Mouse (Mus musculus) ES-E14 (cell line): ENCODE results near the gene Bcl9l. TPM values are rescaled to one million over a fixed set of nuclear protein-coding genes. Genes with fewer than 3 reads are reported as not detected.

Experiments used
- DNase-seq: peaks from one replicate; pipeline ENCODE4 v3.0.0-alpha.2; 2013; ENCODE audit warnings: low read depth, low spot score
- H3K27ac ChIP-seq: 2 replicates; pipeline ENCODE4 v1.5.1; 2012; ENCODE audit warnings: low read depth, mild to moderate bottlenecking, low read length, moderate library complexity, mixed read lengths; ENCODE audit not compliant: poor library complexity, insufficient read depth, severe bottlenecking
- H3K36me3 ChIP-seq: 2 replicates; pipeline ENCODE4 v1.6.1; 2012; ENCODE audit warnings: mild to moderate bottlenecking, low read length, moderate library complexity, mixed read lengths; ENCODE audit not compliant: control insufficient read depth, poor library complexity, insufficient read depth, severe bottlenecking
- H3K4me1 ChIP-seq, 2 experiments: fragments of 150-350 bp in 1 of 2; sonication (generic) in 1 of 2; 2 replicates each; pipeline ENCODE4 v1.6.1; 2012; ENCODE audit warnings: low read length in 2 of 2, mild to moderate bottlenecking in 1 of 2, mixed read lengths in 1 of 2; ENCODE audit not compliant: control insufficient read depth in 2 of 2, insufficient read depth in 2 of 2, poor library complexity in 1 of 2
- H3K4me3 ChIP-seq, 2 experiments: fragments of 150-350 bp in 1 of 2; sonication (generic) in 1 of 2; 2 replicates each; pipeline ENCODE4 v1.5.1; 2012; ENCODE audit warnings: low read length in 2 of 2, low read depth in 1 of 2, mild to moderate bottlenecking in 1 of 2, mixed read lengths in 1 of 2; ENCODE audit not compliant: insufficient read depth in 1 of 2, poor library complexity in 1 of 2, severe bottlenecking in 1 of 2
- H3K9ac ChIP-seq: 2 replicates; pipeline ENCODE4 v1.6.1; 2012; ENCODE audit warnings: low read depth, mild to moderate bottlenecking, low read length, mixed read lengths; ENCODE audit not compliant: poor library complexity, insufficient read depth, severe bottlenecking
- H3K9me3 ChIP-seq: fragments of 150-350 bp; sonication (generic); 2 replicates; pipeline ENCODE4 v1.6.1; 2012; ENCODE audit warnings: low read depth, mild to moderate bottlenecking, low read length; ENCODE audit not compliant: control insufficient read depth, insufficient read depth
- CHD2 ChIP-seq: IDR thresholded peaks from 2 replicates; pipeline ENCODE4 v1.6.1; 2014; ENCODE audit warnings: mild to moderate bottlenecking, low read depth, low read length, inconsistent platforms
- HCFC1 ChIP-seq: IDR thresholded peaks from 2 replicates; pipeline ENCODE4 v1.6.1; 2012; ENCODE audit warnings: low read length, inconsistent platforms, borderline replicate concordance; ENCODE audit not compliant: insufficient read depth
- MAFK ChIP-seq: IDR thresholded peaks from 2 replicates; pipeline ENCODE4 v1.6.1; 2014; ENCODE audit warnings: mild to moderate bottlenecking, low read depth, low read length, inconsistent platforms; ENCODE audit not compliant: insufficient read depth
- ZC3H11A ChIP-seq: IDR thresholded peaks from 2 replicates; pipeline ENCODE4 v1.6.1; 2012; ENCODE audit warnings: low read depth, mild to moderate bottlenecking, inconsistent platforms, low read length, borderline replicate concordance
- ZNF384 ChIP-seq: IDR thresholded peaks from 2 replicates; pipeline ENCODE4 v1.6.1; 2012; ENCODE audit warnings: low read depth, low read length, inconsistent platforms
- in situ Hi-C, 2 experiments: fragments of 600-800 bp; cut with MboI; formaldehyde crosslinking; loops; one replicate each; pipeline ENCODE4 v1.15.1; 2025; ENCODE audit warnings: low sequenced_read_pairs in 2 of 2, inconsistent platforms in 1 of 2; ENCODE audit not compliant: unreplicated experiment in 2 of 2
- total RNA-seq: library from RNA; depleted of rRNA; stranded (reverse); fragments of 300-350 nt; gene quantifications from 2 replicates; pipeline ENCODE4 v1.2.3, GENCODE M21; 2012

Bcl9l gene
- total RNA-seq, 1 experiment = 6.7 TPM

- no peaks in the 10 kb centered on the region for H3K9me3 ChIP-seq
- in situ Hi-C loops = no loop called here
- no peak for DNase-seq
- peaks cover 5 to 51% of the 10 kb centered on the region in 2 experiments; a peak in 3 of 4 replicates for H3K4me1 ChIP-seq
- H3K27ac ChIP-seq = no peak overlapping the region
- H3K4me3 ChIP-seq = no peak overlapping the region
- H3K9ac ChIP-seq = no peak overlapping the region
- TF ChIP-seq CHD2 (no peak), ZC3H11A (no peak), HCFC1 (no peak), ZNF384 (no peak), MAFK (no peak)
- no peaks in the 10 kb centered on the region for H3K36me3 ChIP-seq
Observed at GRCm38 (mm10) chr9:44485105-44485515, 2.5 kb downstream of the Bcl9l start.

- H3K36me3 ChIP-seq = no peaks in the 10 kb centered on the region
- peaks cover 5 to 53% of the 10 kb centered on the region in 2 experiments; a peak in 3 of 4 replicates for H3K4me1 ChIP-seq
- H3K27ac ChIP-seq = no peak overlapping the region
- in situ Hi-C loops = no loop called here
- no peak for TF ChIP-seq ZNF384
- TF ChIP-seq HCFC1 = no peak
- TF ChIP-seq CHD2 = no peak
- no peak for TF ChIP-seq MAFK
- TF ChIP-seq ZC3H11A = no peak
- H3K9me3 ChIP-seq = no peaks in the 10 kb centered on the region
- no peak overlapping the region for H3K9ac ChIP-seq
- DNase-seq = no peak
- H3K4me3 ChIP-seq = no peak overlapping the region
Observed at GRCm38 (mm10) chr9:44485516-44486161, 3.0 kb downstream of the Bcl9l start.

GRCm38 (mm10) chr9:44486335-44486734, 3.7 kb downstream of the Bcl9l start:
- Histone ChIP-seq H3K36me3 (no peaks in the 10 kb centered on the region), H3K4me1 (peaks cover 5 to 59% of the 10 kb centered on the region in 2 experiments; a peak in 3 of 4 replicates), H3K9me3 (no peaks in the 10 kb centered on the region), H3K27ac (no peak overlapping the region), H3K4me3 (no peak overlapping the region), H3K9ac (no peak overlapping the region)
- no peak for TF ChIP-seq ZC3H11A
- no peak for TF ChIP-seq ZNF384
- TF ChIP-seq CHD2 = no peak
- in situ Hi-C loops = no loop called here
- DNase-seq = no peak

- no peak overlapping the region for H3K4me3 ChIP-seq
- no peak for TF ChIP-seq ZNF384
- no peak for TF ChIP-seq HCFC1
- TF ChIP-seq ZC3H11A = no peak
- no peak for TF ChIP-seq MAFK
- H3K4me1 ChIP-seq = peaks cover 5 to 62% of the 10 kb centered on the region in 2 experiments; a peak in 3 of 4 replicates
- H3K36me3 ChIP-seq = no peaks in the 10 kb centered on the region
- H3K9ac ChIP-seq = no peak overlapping the region
- in situ Hi-C loops = no loop called here
- H3K27ac ChIP-seq = no peak overlapping the region
- no peak for DNase-seq
- H3K9me3 ChIP-seq = no peaks in the 10 kb centered on the region
Observed at GRCm38 (mm10) chr9:44486741-44487421, 4.3 kb downstream of the Bcl9l start.

- DNase-seq = no peak
- no peak overlapping the region for H3K4me3 ChIP-seq
- TF ChIP-seq ZC3H11A (no peak), MAFK (no peak), ZNF384 (no peak), HCFC1 (no peak), CHD2 (no peak)
- in situ Hi-C loops = no loop called here
- no peaks in the 10 kb centered on the region for H3K36me3 ChIP-seq
- no peak overlapping the region for H3K27ac ChIP-seq
- H3K9me3 ChIP-seq = no peaks in the 10 kb centered on the region
- no peak overlapping the region for H3K9ac ChIP-seq
- peaks cover 5 to 65% of the 10 kb centered on the region in 2 experiments; a peak in 3 of 4 replicates for H3K4me1 ChIP-seq
Observed at GRCm38 (mm10) chr9:44487441-44487840, 4.8 kb downstream of the Bcl9l start.
